In the genomic region with DNA sequence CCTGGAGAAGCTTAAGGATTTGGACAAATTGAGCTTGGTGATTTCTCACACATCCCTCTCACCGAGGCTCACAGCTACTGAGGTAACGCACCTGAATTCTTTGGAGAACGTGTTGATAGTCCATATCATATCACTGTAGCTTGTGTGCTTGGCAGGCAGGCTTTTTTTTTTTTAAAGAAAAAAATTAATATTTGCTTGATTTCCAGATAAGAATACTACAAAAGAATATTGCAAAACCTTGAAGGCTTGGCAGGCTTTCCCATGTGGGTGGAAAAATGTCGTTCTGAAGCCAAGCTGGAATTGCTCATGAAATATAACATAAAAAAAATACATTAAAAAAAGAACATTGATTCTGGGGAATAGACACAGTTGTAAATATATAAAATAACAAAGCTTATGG, we compare ENCODE assay signal across 15 mouse cellular contexts.
DNase-seq lines count a peak whose midpoint lies in the region; ATAC-seq and TF ChIP-seq lines count a peak whose summit lies in the region.
"Had no signal": no experiment of that assay in that cellular context is flagged by ENCODE, and none has a peak within 500 bp of the region (broad histone marks: within the 10 kb centered on the region; RNA-seq: fewer than 3 reads in every experiment).

No protein-coding gene starts in this region.

- no peaks in the 10 kb centered on the region for H3K36me3 ChIP-seq in midbrain, embryonic 14.5 days (ENCODE audit: control insufficient read depth, insufficient read depth, low read length)
- H3K36me3 ChIP-seq in liver, postnatal 0 days (replicated peaks; ENCODE audit: insufficient read depth, low read length): no peaks in the 10 kb centered on the region
- H3K36me3 ChIP-seq: forebrain, embryonic 15.5 days; G1E; heart, embryonic 10.5 days; liver, embryonic 12.5 days had no signal

- no peak overlapping the region for H3K27ac ChIP-seq in midbrain, embryonic 14.5 days (replicated peaks; ENCODE audit: low read depth, low read length)
- no peak overlapping the region for H3K27ac ChIP-seq in liver, postnatal 0 days (ENCODE audit: low read depth)
- H3K27ac ChIP-seq: forebrain, embryonic 15.5 days; heart, embryonic 10.5 days; hindbrain, postnatal 0 days; liver, embryonic 12.5 days had no signal

- peak; percentile 6 for DNase-seq in layer of hippocampus, adult 11-12 months (ENCODE audit: low spot score)
- no peak for DNase-seq in layer of hippocampus, postnatal 25 days (ENCODE audit: extremely low spot score in 1 of 2, low spot score in 1 of 2)
- DNase-seq in urinary bladder, postnatal 14 days (ENCODE audit: low spot score): peak; percentile 14
- DNase-seq in urinary bladder, adult 18-20 months (ENCODE audit: low spot score in 2 of 2): no peak
- DNase-seq in lung, postnatal 14 days: peak; percentile 17
- no peak for DNase-seq in ovary, postnatal 36 days (ENCODE audit: low spot score)
- no peak for DNase-seq in midbrain, embryonic 14.5 days
- no peak for DNase-seq in liver, postnatal 0 days
- DNase-seq: cerebellum, adult 8-10 months; gastrocnemius, postnatal 14 days had no signal

- TF ChIP-seq CTCF in liver, postnatal 0 days (IDR thresholded peaks at IDR 0.05; ENCODE audit: low read depth): no peak

- 89% methylated on average over 4 of the region's 4 CpGs for WGBS in midbrain, embryonic 14.5 days
- WGBS in liver, postnatal 0 days (ENCODE audit: insufficient replicate concordance): 78% methylated on average over 4 of the region's 4 CpGs

- no peaks in the 10 kb centered on the region for H3K9me3 ChIP-seq in midbrain, embryonic 14.5 days (ENCODE audit: control insufficient read depth, low read length)
- no peaks in the 10 kb centered on the region for H3K9me3 ChIP-seq in liver, postnatal 0 days (ENCODE audit: low read length)
- H3K9me3 ChIP-seq: forebrain, embryonic 15.5 days; heart, embryonic 10.5 days; liver, embryonic 12.5 days had no signal

- ATAC-seq in midbrain, embryonic 14.5 days (ENCODE audit: low FRiP score, low TSS enrichment): no peak
- no peak for ATAC-seq in liver, postnatal 0 days
- ATAC-seq: forebrain, embryonic 15.5 days; hindbrain, postnatal 0 days; liver, embryonic 12.5 days had no signal

- no peak for TF ChIP-seq EP300 in liver, postnatal 0 days (IDR thresholded peaks at IDR 0.05; ENCODE audit: low read depth)

- H3K4me3 ChIP-seq in midbrain, embryonic 14.5 days (replicated peaks; ENCODE audit: low read depth, low read length): no peak overlapping the region
- no peak overlapping the region for H3K4me3 ChIP-seq in liver, postnatal 0 days (ENCODE audit: low read depth, low read length)
- H3K4me3 ChIP-seq: forebrain, embryonic 15.5 days; heart, embryonic 10.5 days; liver, embryonic 12.5 days had no signal

- no peaks in the 10 kb centered on the region for H3K27me3 ChIP-seq in midbrain, embryonic 14.5 days (ENCODE audit: control insufficient read depth, insufficient read depth, low read length)
- no peaks in the 10 kb centered on the region for H3K27me3 ChIP-seq in liver, postnatal 0 days (ENCODE audit: insufficient read depth, low read length)
- H3K27me3 ChIP-seq: forebrain, embryonic 15.5 days; liver, embryonic 12.5 days had no signal

- H3K4me1 ChIP-seq in midbrain, embryonic 14.5 days (ENCODE audit: control insufficient read depth, insufficient read depth, low read length): no peaks in the 10 kb centered on the region
- H3K4me1 ChIP-seq in liver, postnatal 0 days (ENCODE audit: insufficient read depth): no peaks in the 10 kb centered on the region
- H3K4me1 ChIP-seq: forebrain, embryonic 15.5 days; heart, embryonic 10.5 days; liver, embryonic 12.5 days had no signal

- no peak overlapping the region for H3K4me2 ChIP-seq in midbrain, embryonic 14.5 days (ENCODE audit: low read length)
- H3K4me2 ChIP-seq in liver, postnatal 0 days (ENCODE audit: low read depth, low read length): no peak overlapping the region
- H3K4me2 ChIP-seq: forebrain, embryonic 15.5 days; liver, embryonic 12.5 days had no signal

- no peak overlapping the region for H3K9ac ChIP-seq in midbrain, embryonic 14.5 days (replicated peaks; ENCODE audit: low read length)
- H3K9ac ChIP-seq in liver, postnatal 0 days (replicated peaks): no peak overlapping the region
- H3K9ac ChIP-seq: forebrain, embryonic 15.5 days; liver, embryonic 12.5 days had no signal

Comparison
In these comparisons a context has a peak if more than half of its experiments do, and no peak if none do; other contexts are left out.
1. DNase-seq: peak in layer of hippocampus, adult 11-12 months (single experiment), urinary bladder, postnatal 14 days (single experiment) and lung, postnatal 14 days (single experiment); none in layer of hippocampus, postnatal 25 days (0 of 2), urinary bladder, adult 18-20 months (0 of 2), ovary, postnatal 36 days (single experiment), midbrain, embryonic 14.5 days (single experiment) and liver, postnatal 0 days (single experiment).